Mouse (Mus musculus) hindbrain, embryonic 14.5 days (tissue): ENCODE results near the gene Sqstm1. TPM values are rescaled to one million over a fixed set of nuclear protein-coding genes. Genes with fewer than 3 reads are reported as not detected.
"Not testable (repeated sequence)": the region's sequence is repeated elsewhere in the genome, so short reads cannot be mapped to it uniquely, and the experiment has no call there.

ENCODE experiments used
- ATAC-seq: fragments of 200-750 bp; cut with Nextera tagmentation; 2 replicates; pipeline ENCODE4 v1.8.0; 2017; ENCODE audit warnings: moderate number of reproducible peaks, mild to moderate bottlenecking, moderate TSS enrichment, moderate library complexity; ENCODE audit not compliant: low FRiP score
- DNase-seq: peaks from one replicate; pipeline ENCODE4 v3.0.0-alpha.2; 2015; ENCODE audit warnings: low spot score
- H3K27ac ChIP-seq: fragments of 300-500 bp; sonication (generic); 2 replicates; pipeline ENCODE4 v1.5.1; 2014; ENCODE audit warnings: mild to moderate bottlenecking, moderate library complexity
- H3K27me3 ChIP-seq: fragments of 300-500 bp; sonication (generic); 2 replicates; pipeline ENCODE4 v1.6.1; 2014; ENCODE audit warnings: mild to moderate bottlenecking, low read length, mixed read lengths; ENCODE audit not compliant: control insufficient read depth, insufficient read depth
- H3K36me3 ChIP-seq: fragments of 300-500 bp; sonication (generic); replicated peaks from 2 replicates; pipeline ENCODE4 v1.6.1; 2014; ENCODE audit not compliant: control insufficient read depth, insufficient read depth
- H3K4me1 ChIP-seq: fragments of 300-500 bp; sonication (generic); replicated peaks from 2 replicates; pipeline ENCODE4 v1.6.1; 2014; ENCODE audit warnings: antibody characterized with exemption, low read length, mixed read lengths; ENCODE audit not compliant: control insufficient read depth, insufficient read depth
- H3K4me2 ChIP-seq: fragments of 300-500 bp; sonication (generic); replicated peaks from 2 replicates; pipeline ENCODE4 v1.6.1; 2014; ENCODE audit warnings: mild to moderate bottlenecking, moderate library complexity
- H3K4me3 ChIP-seq: fragments of 300-500 bp; sonication (generic); replicated peaks from 2 replicates; pipeline ENCODE4 v1.5.1; 2014; ENCODE audit warnings: mild to moderate bottlenecking, low read length
- H3K9ac ChIP-seq: fragments of 300-500 bp; sonication (generic); 2 replicates; pipeline ENCODE4 v1.6.1; 2014
- H3K9me3 ChIP-seq: fragments of 300-500 bp; sonication (generic); 2 replicates; pipeline ENCODE4 v1.6.1; 2016; ENCODE audit warnings: low read length; ENCODE audit not compliant: control insufficient read depth
- WGBS: fragments of 180-500 bp; shearing (Covaris S2); extraction: QIAGEN DNeasy Blood & Tissue Kit; methylation state at CpG from one replicate; pipeline ENCODE4 v1.1.7; 2014; 5-methylcytosine and 5-hydroxymethylcytosine counted together
- polyA plus RNA-seq: library from polyadenylated mRNA; unstranded; fragments of >200 nt; fragmentation: Nextera tagmentation; extraction: Ambion mirVana; gene quantifications from 2 replicates; pipeline ENCODE4 v1.2.1, GENCODE M21; 2014

Gene Sqstm1
- polyA plus RNA-seq, 1 experiment from 2014 or later = 365 TPM

GRCm38 (mm10) chr11:50184788-50185187 lies 25.8 kb downstream of the Sqstm1 start:
- Histone ChIP-seq H3K27me3 (no peaks in the 10 kb centered on the region), H3K27ac (no peak overlapping the region), H3K4me1 (no peaks in the 10 kb centered on the region), H3K9ac (no peak overlapping the region), H3K4me2 (no peak overlapping the region), H3K36me3 (peaks cover 56% of the 10 kb centered on the region), H3K4me3 (no peak overlapping the region), H3K9me3 (no peaks in the 10 kb centered on the region)
- no peak for DNase-seq
- WGBS = 78% methylated on average over 3 of the region's 3 CpGs
- no peak for ATAC-seq

GRCm38 (mm10) chr11:50182702-50183101 lies 27.9 kb downstream of the Sqstm1 start:
- H3K27me3 ChIP-seq = no peaks in the 10 kb centered on the region
- no peaks in the 10 kb centered on the region for H3K9me3 ChIP-seq
- 90% methylated on average over 4 of the region's 4 CpGs for WGBS
- H3K4me3 ChIP-seq = no peak overlapping the region
- H3K9ac ChIP-seq = no peak overlapping the region
- no peak overlapping the region for H3K4me2 ChIP-seq
- DNase-seq = no peak
- no peak for ATAC-seq
- peaks cover 62% of the 10 kb centered on the region for H3K36me3 ChIP-seq
- H3K27ac ChIP-seq = no peak overlapping the region
- H3K4me1 ChIP-seq = no peaks in the 10 kb centered on the region

GRCm38 (mm10) chr11:50180478-50181231 lies 30.0 kb downstream of the Sqstm1 start:
- ATAC-seq = no peak
- Histone ChIP-seq H3K9me3 (no peaks in the 10 kb centered on the region), H3K27ac (no peak overlapping the region), H3K4me3 (no peak overlapping the region), H3K27me3 (no peaks in the 10 kb centered on the region), H3K4me2 (no peak overlapping the region), H3K9ac (no peak overlapping the region), H3K36me3 (peaks cover 63% of the 10 kb centered on the region), H3K4me1 (peaks cover 4% of the 10 kb centered on the region)
- DNase-seq = no peak
- 83% methylated on average over 6 of the region's 6 CpGs for WGBS

GRCm38 (mm10) chr11:50178532-50179488 lies 31.8 kb downstream of the Sqstm1 start:
- ATAC-seq = no peak

GRCm38 (mm10) chr11:50177111-50177510 lies 33.5 kb downstream of the Sqstm1 start:
- Histone ChIP-seq H3K27me3 (no peaks in the 10 kb centered on the region), H3K4me1 (peaks cover 9% of the 10 kb centered on the region), H3K4me3 (no peak overlapping the region), H3K9me3 (no peaks in the 10 kb centered on the region), H3K4me2 (no peak overlapping the region), H3K36me3 (peaks cover 34% of the 10 kb centered on the region), H3K9ac (no peak overlapping the region; the same call in 1 of the 2 replicates), H3K27ac (no peak overlapping the region)
- WGBS = 80% methylated on average over 6 of the region's 6 CpGs
- no peak for ATAC-seq
- no peak for DNase-seq

More at GRCm38 (mm10) chr11:50178532-50179488, 31.8 kb downstream of the Sqstm1 start:
- 83% methylated on average over 5 of the region's 5 CpGs for WGBS
- H3K4me1 ChIP-seq = peaks cover 9% of the 10 kb centered on the region
- peaks cover 47% of the 10 kb centered on the region for H3K36me3 ChIP-seq
- no peaks in the 10 kb centered on the region for H3K9me3 ChIP-seq
- no peak overlapping the region for H3K9ac ChIP-seq
- no peak for DNase-seq
- no peak overlapping the region for H3K27ac ChIP-seq
- no peak overlapping the region for H3K4me3 ChIP-seq
- no peak overlapping the region for H3K4me2 ChIP-seq
- H3K27me3 ChIP-seq = no peaks in the 10 kb centered on the region

- DNase-seq = no peak
- no peaks in the 10 kb centered on the region for H3K9me3 ChIP-seq
These were observed 34.3 kb downstream of the Sqstm1 start for GRCm38 (mm10) chr11:50176351-50176750.

GRCm38 (mm10) chr11:50174730-50175187 lies 35.9 kb downstream of the Sqstm1 start:
- peak; percentile 97 for DNase-seq
- peak overlapping the region; percentile 88 for H3K9ac ChIP-seq
- no peaks in the 10 kb centered on the region for H3K27me3 ChIP-seq
- peaks cover 9% of the 10 kb centered on the region for H3K4me1 ChIP-seq
- peak; percentile 99 for ATAC-seq
- no peaks in the 10 kb centered on the region for H3K9me3 ChIP-seq
- peaks cover 50% of the 10 kb centered on the region for H3K36me3 ChIP-seq
- peak overlapping the region; percentile 72 for H3K4me3 ChIP-seq
- peak overlapping the region; percentile 53 for H3K4me2 ChIP-seq
- WGBS = under 1% methylated on average over 26 of the region's 27 CpGs
- H3K27ac ChIP-seq = peak overlapping the region; percentile 78

More at GRCm38 (mm10) chr11:50176351-50176750, 34.3 kb downstream of the Sqstm1 start:
- H3K4me3 ChIP-seq = no peak overlapping the region
- peaks cover 40% of the 10 kb centered on the region for H3K36me3 ChIP-seq
- 82% methylated on average over 3 of the region's 3 CpGs for WGBS
- ATAC-seq = no peak
- peaks cover 9% of the 10 kb centered on the region for H3K4me1 ChIP-seq
- H3K27me3 ChIP-seq = no peaks in the 10 kb centered on the region
- no peak overlapping the region for H3K27ac ChIP-seq
- H3K4me2 ChIP-seq = no peak overlapping the region
- H3K9ac ChIP-seq = no peak overlapping the region

- Histone ChIP-seq H3K4me2 (peak within 1 kb of the TSS; percentile 54), H3K9ac (peak within 1 kb of the TSS; percentile 88), H3K27ac (peak within 1 kb of the TSS; percentile 82), H3K36me3 (peaks cover 55% of the 10 kb centered on the region), H3K4me3 (peak within 1 kb of the TSS; percentile 72)
- H3K4me1 ChIP-seq, H3K9me3 ChIP-seq, H3K27me3 ChIP-seq, DNase-seq: not testable (repeated sequence)
- WGBS = 5% methylated on average over 19 of the region's 19 CpGs
- ATAC-seq = peak; percentile 46
These were observed 36.4 kb downstream of the Sqstm1 start, which contains the start of gene Mrnip for GRCm38 (mm10) chr11:50174111-50174729. Gene Mrnip (plus strand): TSS chr11:50174444.
